Mouse (Mus musculus): ENCODE results near the gene Gm21094. TPM values are rescaled to one million over a fixed set of nuclear protein-coding genes. Genes with fewer than 3 reads are reported as not detected.

Gene Gm21094
- not detected in 2 replicates for polyA plus RNA-seq (2012)

GRCm38 (mm10) chrY:32620343-32620742, at the start of gene Gm21094:
Gm21094 (minus strand) TSS chrY:32620443.

All from megakaryocyte-erythroid progenitor cell, adult 5 weeks (primary cell).